Mouse (Mus musculus): ENCODE data around the gene Rin2.

DNA sequence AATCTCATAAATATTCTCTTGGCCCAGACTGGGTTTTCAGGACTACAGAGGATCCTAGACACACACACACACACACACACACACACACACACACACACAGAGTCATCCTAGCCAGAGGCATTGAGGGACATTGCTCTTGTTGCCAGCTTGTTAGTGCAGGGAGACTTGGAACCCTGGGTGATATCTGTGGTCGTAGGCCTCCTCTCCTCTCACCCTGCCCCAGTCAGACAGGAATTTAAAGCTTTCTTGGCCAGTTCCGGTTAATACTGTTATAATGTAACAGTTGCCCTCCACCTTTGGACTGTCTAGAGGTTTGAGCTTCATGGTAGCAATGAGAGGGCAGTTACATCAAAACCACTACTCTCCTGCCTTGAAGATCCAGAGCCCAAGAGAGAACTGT lies 152.9 kb downstream of the Rin2 start:
- TF ChIP-seq CTCF (IDR thresholded peaks at IDR 0.05; ENCODE audit: low read depth, low read length) (no peak), POLR2AphosphoS5 (IDR thresholded peaks at IDR 0.05; ENCODE audit: insufficient replicate concordance, low read depth, low read length) (no peak), GATA1 (IDR thresholded peaks at IDR 0.05; ENCODE audit: borderline replicate concordance, low read length) (no peak), TAL1 (conservative IDR thresholded peaks at IDR 0.05; ENCODE audit: low read depth, low read length) (no peak), GATA2 (IDR thresholded peaks at IDR 0.05; ENCODE audit: borderline replicate concordance, low read depth, low read length) (no peak)

Data from G1E (cell line).